Mouse (Mus musculus) limb, embryonic 14.5 days (tissue): ENCODE results near the gene Tnfaip3. TPM values are rescaled to one million over a fixed set of nuclear protein-coding genes. Genes with fewer than 3 reads are reported as not detected.

Experiments used
- ATAC-seq: fragments of 200-750 bp; cut with Nextera tagmentation; 2 replicates; pipeline ENCODE4 v1.8.0; 2017; ENCODE audit warnings: low read depth, moderate number of reproducible peaks, moderate TSS enrichment; ENCODE audit not compliant: low FRiP score
- DNase-seq: peaks from one replicate; pipeline ENCODE4 v3.0.0-alpha.2; 2015; ENCODE audit warnings: low spot score
- H3K27ac ChIP-seq: fragments of 300-500 bp; sonication (generic); replicated peaks from 2 replicates; pipeline ENCODE4 v1.5.1; 2014; ENCODE audit warnings: low read depth, mild to moderate bottlenecking, low read length, moderate library complexity, mixed read lengths
- H3K27me3 ChIP-seq: fragments of 300-500 bp; sonication (generic); 2 replicates; pipeline ENCODE4 v1.6.1; 2014; ENCODE audit warnings: low read length, mixed read lengths; ENCODE audit not compliant: control insufficient read depth, insufficient read depth
- H3K36me3 ChIP-seq: fragments of 300-500 bp; sonication (generic); 2 replicates; pipeline ENCODE4 v1.6.1; 2014; ENCODE audit warnings: mild to moderate bottlenecking, low read length, moderate library complexity, mixed read lengths; ENCODE audit not compliant: control insufficient read depth, insufficient read depth
- H3K4me1 ChIP-seq: fragments of 300-500 bp; sonication (generic); 2 replicates; pipeline ENCODE4 v1.6.1; 2014; ENCODE audit warnings: antibody characterized with exemption, low read length, mixed read lengths; ENCODE audit not compliant: control insufficient read depth, insufficient read depth
- H3K4me2 ChIP-seq: fragments of 300-500 bp; sonication (generic); replicated peaks from 2 replicates; pipeline ENCODE4 v1.6.1; 2014; ENCODE audit warnings: low read depth, mild to moderate bottlenecking, low read length, moderate library complexity; ENCODE audit not compliant: severe bottlenecking
- H3K4me3 ChIP-seq: fragments of 300-500 bp; sonication (generic); replicated peaks from 2 replicates; pipeline ENCODE4 v1.5.1; 2014; ENCODE audit warnings: low read length
- H3K9ac ChIP-seq: fragments of 300-500 bp; sonication (generic); 2 replicates; pipeline ENCODE4 v1.6.1; 2014; ENCODE audit warnings: mild to moderate bottlenecking, low read depth, low read length, moderate library complexity; ENCODE audit not compliant: severe bottlenecking
- H3K9me3 ChIP-seq: fragments of 300-500 bp; sonication (generic); 2 replicates; pipeline ENCODE4 v1.6.1; 2016; ENCODE audit warnings: low read length; ENCODE audit not compliant: control insufficient read depth
- POLR2A ChIP-seq: fragments of 200-500 bp; IDR thresholded peaks from 2 replicates; pipeline ENCODE4 v1.8.0; 2012; ENCODE audit warnings: inconsistent platforms, mild to moderate bottlenecking, moderate library complexity, borderline replicate concordance; ENCODE audit not compliant: insufficient read depth, insufficient read length; ENCODE audit errors: extremely low read depth
- WGBS: fragments of 180-500 bp; shearing (Covaris S2); extraction: QIAGEN DNeasy Blood & Tissue Kit; methylation state at CpG from one replicate; pipeline ENCODE4 v1.1.7; 2014; 5-methylcytosine and 5-hydroxymethylcytosine counted together
- polyA plus RNA-seq, 2 experiments: library from polyadenylated mRNA; depleted of rRNA in 1 of 2; stranded (reverse) in 1 of 2; unstranded in 1 of 2; fragments of >200 nt; fragmentation: Nextera tagmentation in 1 of 2; extraction: Ambion mirVana in 1 of 2; gene quantifications; 2 replicates each; pipeline versions ENCODE4 v1.2.1 to v1.2.3; 2012 to 2014

Tnfaip3 gene
- polyA plus RNA-seq, 2 experiments: 4.4 to 4.9 TPM

DNA sequence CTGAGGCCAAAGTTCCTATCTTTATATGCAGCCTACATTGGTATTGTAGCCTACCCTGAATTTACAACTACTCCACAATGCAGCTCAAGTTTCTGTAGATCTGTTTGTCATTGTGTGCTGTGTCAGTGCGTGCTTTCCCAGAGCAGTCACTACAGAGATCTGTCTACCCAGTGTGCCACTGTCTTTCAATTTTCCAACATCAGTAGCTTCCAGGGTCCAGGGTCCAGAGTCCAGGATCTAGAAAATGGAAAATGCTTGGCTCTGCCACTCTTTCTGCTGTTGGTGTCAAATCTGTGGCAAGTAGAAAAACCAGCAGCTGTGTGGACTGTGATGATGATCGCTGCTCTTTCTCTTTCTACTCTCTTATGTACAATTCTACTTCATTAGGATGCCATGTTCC lies 24.7 kb upstream of the Tnfaip3 start:
- no peak for TF ChIP-seq POLR2A
- no peak for DNase-seq
- H3K9me3 ChIP-seq: no peaks in the 10 kb centered on the region
- H3K36me3 ChIP-seq: no peaks in the 10 kb centered on the region
- no peak overlapping the region for H3K4me2 ChIP-seq
- no peak overlapping the region for H3K4me3 ChIP-seq
- H3K27ac ChIP-seq: no peak overlapping the region
- 85% methylated on average over 2 of the region's 2 CpGs for WGBS
- H3K27me3 ChIP-seq: no peaks in the 10 kb centered on the region
- H3K9ac ChIP-seq: no peak overlapping the region
- no peaks in the 10 kb centered on the region for H3K4me1 ChIP-seq
- ATAC-seq: no peak

DNA sequence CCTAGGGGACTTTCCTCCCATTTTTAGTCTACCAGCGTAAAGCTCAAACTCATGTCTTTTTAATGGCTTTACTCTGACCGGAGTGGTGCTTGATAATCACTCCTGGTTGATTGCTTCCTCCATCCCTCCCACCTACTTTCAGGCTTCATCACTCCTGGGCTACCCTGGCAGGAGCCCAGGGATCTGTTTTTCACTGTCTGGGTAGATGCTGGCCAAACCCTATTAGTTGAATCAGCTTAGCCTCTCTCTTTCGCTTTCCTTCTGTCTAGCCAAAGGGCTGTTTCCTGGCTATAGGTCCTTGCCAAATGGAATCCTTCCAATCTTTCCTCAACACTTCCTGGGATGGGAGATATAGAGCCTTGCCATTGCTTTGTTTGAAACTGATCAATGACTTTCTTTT lies 19.3 kb upstream of the Tnfaip3 start:
- no peak overlapping the region for H3K4me2 ChIP-seq
- TF ChIP-seq POLR2A: no peak
- no peak overlapping the region for H3K4me3 ChIP-seq
- H3K9ac ChIP-seq: no peak overlapping the region
- no peaks in the 10 kb centered on the region for H3K4me1 ChIP-seq
- DNase-seq (no peak), ATAC-seq (no peak)
- H3K27ac ChIP-seq: no peak overlapping the region
- no peaks in the 10 kb centered on the region for H3K9me3 ChIP-seq
- H3K36me3 ChIP-seq: no peaks in the 10 kb centered on the region
- WGBS: 69% methylated on average over 3 of the region's 3 CpGs
- H3K27me3 ChIP-seq: no peaks in the 10 kb centered on the region

DNA sequence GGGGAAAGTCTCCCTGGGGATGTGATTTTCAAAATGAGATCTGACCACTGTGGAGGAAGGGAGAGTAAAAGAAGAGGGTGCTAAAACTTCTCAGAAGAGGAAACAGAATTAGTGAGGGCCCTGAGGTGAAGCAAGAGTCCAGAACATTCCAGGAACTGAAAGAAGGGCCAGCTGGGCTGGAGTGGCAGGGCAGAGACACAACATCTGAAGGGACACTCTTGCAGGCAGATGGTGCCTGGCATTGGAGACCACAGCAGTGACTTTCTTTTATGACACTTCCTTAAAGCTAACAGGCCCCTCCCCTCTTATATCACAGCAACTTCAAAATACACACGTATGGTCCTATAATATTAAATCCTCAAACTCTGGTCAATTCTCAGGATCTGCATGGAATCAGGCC lies 18.2 kb upstream of the Tnfaip3 start:
- H3K27me3 ChIP-seq: no peaks in the 10 kb centered on the region
- WGBS: 71% methylated on average over 1 of the region's 1 CpGs
- H3K36me3 ChIP-seq: no peaks in the 10 kb centered on the region
- no peak overlapping the region for H3K27ac ChIP-seq
- no peak for DNase-seq
- no peak for TF ChIP-seq POLR2A
- H3K9ac ChIP-seq: no peak overlapping the region
- no peak overlapping the region for H3K4me2 ChIP-seq
- ATAC-seq: no peak
- no peaks in the 10 kb centered on the region for H3K4me1 ChIP-seq
- no peaks in the 10 kb centered on the region for H3K9me3 ChIP-seq
- no peak overlapping the region for H3K4me3 ChIP-seq

DNA sequence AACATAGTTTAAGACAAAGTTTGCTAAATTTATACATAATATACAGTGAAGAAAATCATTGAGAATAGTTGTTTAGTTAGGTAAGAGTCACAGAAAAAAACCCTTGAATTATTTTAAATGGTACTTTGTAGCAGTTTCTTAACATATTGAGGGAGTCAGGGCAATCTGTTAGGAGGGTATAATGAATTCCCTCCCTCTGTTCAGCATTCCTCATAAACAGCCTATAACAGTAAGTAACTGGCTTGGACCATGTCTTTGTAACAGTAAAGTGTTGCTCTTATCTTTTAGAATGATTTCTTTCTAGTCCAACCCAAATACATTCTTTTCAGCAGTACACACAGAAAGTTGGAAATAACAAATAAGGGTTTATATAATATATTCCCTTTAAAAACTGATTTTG lies 16.4 kb upstream of the Tnfaip3 start:
- ATAC-seq: no peak
- TF ChIP-seq POLR2A: no peak
- no peak for DNase-seq
- H3K27ac ChIP-seq: no peak overlapping the region
- no peak overlapping the region for H3K4me2 ChIP-seq
- no peak overlapping the region for H3K9ac ChIP-seq
- H3K4me3 ChIP-seq: no peak overlapping the region
- H3K27me3 ChIP-seq: no peaks in the 10 kb centered on the region
- no peaks in the 10 kb centered on the region for H3K36me3 ChIP-seq
- no peaks in the 10 kb centered on the region for H3K9me3 ChIP-seq
- no peaks in the 10 kb centered on the region for H3K4me1 ChIP-seq

DNA sequence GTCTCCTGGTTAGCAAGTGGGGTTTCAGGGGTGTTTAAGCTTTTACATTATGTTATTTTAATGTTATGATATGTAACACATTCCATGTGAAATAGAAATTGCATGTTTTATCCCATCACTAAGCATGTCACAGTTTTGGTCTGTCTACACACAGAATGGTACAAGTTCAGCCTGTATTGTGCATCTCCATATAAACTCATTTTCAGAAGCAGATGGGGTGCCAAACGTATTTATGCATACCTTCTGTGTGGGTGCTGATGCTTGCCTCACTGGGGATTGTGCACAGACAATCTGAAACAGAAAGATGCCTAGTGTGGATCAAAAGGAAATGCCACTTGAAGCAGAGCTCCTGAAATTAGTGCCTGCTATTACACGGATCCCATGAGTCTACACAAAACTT lies 15.2 kb upstream of the Tnfaip3 start:
- 71% methylated on average over 2 of the region's 2 CpGs for WGBS
- no peaks in the 10 kb centered on the region for H3K9me3 ChIP-seq
- H3K27me3 ChIP-seq: no peaks in the 10 kb centered on the region
- ATAC-seq: no peak
- H3K27ac ChIP-seq: no peak overlapping the region
- TF ChIP-seq POLR2A: no peak
- no peak overlapping the region for H3K9ac ChIP-seq
- no peaks in the 10 kb centered on the region for H3K36me3 ChIP-seq
- H3K4me3 ChIP-seq: no peak overlapping the region
- H3K4me1 ChIP-seq: no peaks in the 10 kb centered on the region
- H3K4me2 ChIP-seq: no peak overlapping the region
- no peak for DNase-seq

DNA sequence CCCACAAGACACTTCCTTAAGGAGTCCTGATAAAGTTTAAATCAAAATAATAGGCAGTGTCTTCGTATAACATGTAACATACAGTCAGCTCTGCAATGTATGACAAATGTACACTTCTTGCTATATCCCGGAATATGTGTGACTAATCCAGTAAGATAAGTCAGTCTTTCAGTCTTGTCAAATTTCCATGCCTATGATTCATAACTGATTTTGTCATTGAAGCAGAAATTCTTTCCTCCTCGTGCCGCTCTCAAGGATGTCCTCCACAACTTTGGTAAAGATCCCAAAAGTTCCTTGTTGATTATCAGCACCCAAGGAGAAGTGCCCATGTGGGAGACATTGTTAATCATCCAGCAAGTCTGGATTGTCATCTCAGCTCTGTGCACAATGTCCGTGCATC lies 11.3 kb upstream of the Tnfaip3 start:
- H3K27me3 ChIP-seq: no peaks in the 10 kb centered on the region
- WGBS: 94% methylated on average over 5 of the region's 5 CpGs
- TF ChIP-seq POLR2A: no peak

More for the DNA sequence above, 11.3 kb upstream of the Tnfaip3 start:
- Histone ChIP-seq H3K4me2 (no peak overlapping the region), H3K4me1 (no peaks in the 10 kb centered on the region), H3K27ac (no peak overlapping the region), H3K9ac (no peak overlapping the region), H3K4me3 (no peak overlapping the region), H3K9me3 (no peaks in the 10 kb centered on the region), H3K36me3 (no peaks in the 10 kb centered on the region)
- no peak for ATAC-seq
- no peak for DNase-seq
